Mouse (Mus musculus) liver, embryonic 14.5 days (tissue): ENCODE measurements around the gene Pde6g. TPM values are rescaled to one million over a fixed set of nuclear protein-coding genes. Genes with fewer than 3 reads are reported as not detected.

Experiments
- ATAC-seq: fragments of 200-750 bp; cut with Nextera tagmentation; 2 replicates; pipeline ENCODE4 v1.8.0; 2017; ENCODE audit warnings: moderate number of reproducible peaks, mild to moderate bottlenecking, moderate library complexity; ENCODE audit not compliant: insufficient read depth
- DNase-seq, 3 experiments: peaks; one replicate each; pipeline ENCODE4 v3.0.0-alpha.2; 2012 to 2013; ENCODE audit warnings: low read depth in 3 of 3, low spot score in 3 of 3
- H3K27ac ChIP-seq: fragments of 300-500 bp; sonication (generic); 2 replicates; pipeline ENCODE4 v1.5.1; 2014; ENCODE audit warnings: moderate library complexity, mild to moderate bottlenecking, control low read depth, inconsistent platforms
- H3K27me3 ChIP-seq: fragments of 300-500 bp; sonication (generic); 2 replicates; pipeline ENCODE4 v1.6.1; 2014; ENCODE audit warnings: mild to moderate bottlenecking, low read length, moderate library complexity; ENCODE audit not compliant: control insufficient read depth, insufficient read depth
- H3K36me3 ChIP-seq: fragments of 300-500 bp; sonication (generic); replicated peaks from 2 replicates; pipeline ENCODE4 v1.6.1; 2014; ENCODE audit warnings: low read depth; ENCODE audit not compliant: control insufficient read depth, insufficient read depth
- H3K4me1 ChIP-seq, 2 experiments: fragments of 200-500 bp in 1 of 2; fragments of 300-500 bp in 1 of 2; sonication (generic) in 1 of 2; replicated peaks; 2 replicates each; pipeline ENCODE4 v1.6.1; 2012 to 2014; ENCODE audit warnings: antibody characterized with exemption in 1 of 2, inconsistent platforms in 1 of 2, low read length in 1 of 2; ENCODE audit not compliant: control insufficient read depth in 2 of 2, insufficient read depth in 2 of 2
- H3K4me2 ChIP-seq: fragments of 300-500 bp; sonication (generic); 2 replicates; pipeline ENCODE4 v1.6.1; 2014; ENCODE audit warnings: low read depth, mild to moderate bottlenecking, control low read depth, moderate library complexity
- H3K4me3 ChIP-seq, 2 experiments: fragments of 200-500 bp in 1 of 2; fragments of 300-500 bp in 1 of 2; sonication (generic) in 1 of 2; 2 replicates each; pipeline ENCODE4 v1.5.1; 2012 to 2014; ENCODE audit warnings: low read depth in 2 of 2, low read length in 2 of 2, mild to moderate bottlenecking in 2 of 2, control low read depth in 1 of 2, inconsistent platforms in 1 of 2, moderate library complexity in 1 of 2; ENCODE audit not compliant: insufficient read depth in 1 of 2
- H3K9ac ChIP-seq: fragments of 300-500 bp; sonication (generic); replicated peaks from 2 replicates; pipeline ENCODE4 v1.6.1; 2014; ENCODE audit warnings: mild to moderate bottlenecking, control low read depth, moderate library complexity
- H3K9me3 ChIP-seq: fragments of 300-500 bp; sonication (generic); 2 replicates; pipeline ENCODE4 v1.6.1; 2016; ENCODE audit warnings: low read length, mixed read lengths; ENCODE audit not compliant: control insufficient read depth
- CTCF ChIP-seq: IDR thresholded peaks from 2 replicates; pipeline ENCODE4 v1.5.1; 2016; ENCODE audit warnings: antibody characterized with exemption, low read depth, control low read depth
- EP300 ChIP-seq: IDR thresholded peaks from 2 replicates; pipeline ENCODE4 v1.6.1; 2016; ENCODE audit warnings: antibody characterized with exemption, low read depth
- WGBS: fragments of 180-500 bp; shearing (Covaris S2); extraction: QIAGEN DNeasy Blood & Tissue Kit; methylation state at CpG from one replicate; pipeline ENCODE4 v1.1.7; 2014; ENCODE audit not compliant: insufficient replicate concordance; 5-methylcytosine and 5-hydroxymethylcytosine counted together
- polyA plus RNA-seq, 2 experiments: library from polyadenylated mRNA; depleted of rRNA in 1 of 2; stranded (reverse) in 1 of 2; unstranded in 1 of 2; fragments of >200 nt; fragmentation: Nextera tagmentation in 1 of 2; extraction: Ambion mirVana in 1 of 2; gene quantifications; 2 replicates each; pipeline versions ENCODE4 v1.2.1 to v1.2.3; 2012 to 2014

The Pde6g gene
- polyA plus RNA-seq, 2 experiments, result 0.19 to 0.23 TPM

DNA sequence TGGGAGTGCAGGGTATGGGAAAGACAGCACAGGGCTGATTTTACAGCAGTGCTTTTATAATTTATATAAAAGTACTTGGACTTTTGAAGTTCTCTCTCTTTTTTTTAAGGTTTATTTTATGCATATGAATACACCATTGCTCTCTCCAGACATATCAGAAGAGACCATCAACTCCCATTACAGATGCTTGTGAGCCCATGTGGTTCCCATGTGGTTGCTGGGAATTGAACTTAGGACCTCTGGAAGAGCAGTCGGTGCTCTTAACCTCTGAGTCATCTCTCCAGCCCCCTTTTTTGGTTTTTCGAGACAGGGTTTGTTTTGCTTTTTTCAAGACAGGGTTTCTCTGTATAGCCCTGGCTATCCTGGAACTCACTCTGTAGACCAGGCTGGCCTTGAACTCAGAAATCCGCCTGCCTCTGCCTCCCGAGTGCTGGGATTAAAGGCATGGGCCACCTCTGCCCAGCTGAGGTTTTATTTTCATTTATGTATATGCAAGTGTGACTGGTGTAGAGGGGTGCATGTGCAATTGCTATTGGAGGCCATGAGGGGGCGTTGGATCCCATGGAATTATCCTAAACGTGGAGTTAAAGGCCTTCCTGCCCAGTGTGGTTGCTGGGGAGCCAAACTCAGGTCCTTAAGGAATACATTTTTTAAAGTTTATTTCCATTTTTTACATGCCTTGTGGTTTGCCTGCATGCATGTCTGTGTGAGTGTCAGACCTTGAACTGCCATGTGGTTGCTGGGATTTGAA is 5.7 kb upstream of the Pde6g start:
- H3K4me1 ChIP-seq, result peaks cover 22 to 29% of the 10 kb centered on the region in 2 experiments
- H3K9me3 ChIP-seq, result no peaks in the 10 kb centered on the region
- no peak for TF ChIP-seq EP300
- TF ChIP-seq CTCF, result peak; percentile 67
- WGBS, result 27% methylated on average over 6 of the region's 6 CpGs
- ATAC-seq (no peak), DNase-seq (peak in 1 of 3 experiments; percentile 41)
- H3K27ac ChIP-seq, result peak overlapping the region; percentile 77; the same call in 1 of the 2 replicates
- H3K4me3 ChIP-seq, result peak overlapping the region; percentile 88 to 98
- no peaks in the 10 kb centered on the region for H3K27me3 ChIP-seq
- peaks cover 18% of the 10 kb centered on the region for H3K36me3 ChIP-seq
- H3K9ac ChIP-seq, result peak overlapping the region; percentile 92
- H3K4me2 ChIP-seq, result peak overlapping the region; percentile 73

DNA sequence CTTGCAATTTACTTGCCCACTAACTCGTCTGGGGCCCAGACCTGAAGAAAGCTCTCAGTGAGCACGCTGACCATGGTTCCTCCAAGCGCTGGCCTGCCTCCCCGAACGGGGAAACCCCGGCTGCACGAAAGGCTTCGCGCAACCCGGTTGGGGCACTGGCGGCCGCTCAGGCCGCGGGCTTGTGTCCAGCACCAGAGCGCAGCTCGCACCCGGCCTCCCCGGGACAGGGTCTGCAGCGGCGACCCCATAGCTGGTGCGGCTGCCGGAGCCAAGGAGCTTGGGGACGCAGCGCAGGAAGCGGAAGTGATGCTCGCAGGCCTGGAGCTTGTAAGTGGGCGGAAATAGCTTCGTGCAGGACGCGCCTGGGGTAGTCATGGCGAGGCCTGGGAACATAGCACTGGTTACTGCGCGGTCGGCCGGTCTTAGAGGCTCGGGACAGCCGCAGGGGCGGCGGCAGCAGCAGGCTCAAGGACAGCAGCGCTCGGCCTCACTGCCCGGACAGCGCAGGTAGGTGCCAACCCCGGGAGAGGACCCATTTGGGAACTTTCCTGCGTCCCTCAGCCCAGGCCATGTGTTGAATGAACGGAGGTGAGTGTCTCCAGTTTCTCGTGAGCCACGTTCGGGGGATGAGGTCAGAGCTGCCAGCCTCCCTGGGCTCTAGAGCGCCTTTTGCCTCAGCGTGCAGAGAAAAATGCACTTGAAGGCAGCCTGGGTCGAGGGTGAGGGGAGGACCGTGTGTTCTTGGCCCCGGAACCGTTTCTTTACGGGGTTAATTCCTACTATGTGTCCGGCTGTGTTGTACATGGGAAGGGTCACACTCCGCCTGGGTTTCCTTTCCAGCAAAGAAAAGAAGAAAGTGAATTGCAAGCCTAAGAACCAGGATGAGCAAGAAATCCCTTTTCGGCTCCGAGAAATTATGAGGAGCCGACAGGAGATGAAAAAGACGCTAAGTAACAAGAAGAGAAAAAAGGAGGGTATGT is 4.8 kb upstream of the Pde6g start, which contains the start of the genes Oxld1 and Ccdc137:
Gene Oxld1, minus strand, starts transcription at position 297 of the 980 bp plus-strand sequence.
Gene Ccdc137, plus strand, starts transcription at position 344 of the 980 bp plus-strand sequence.
- WGBS, result 2% methylated on average over 62 of the region's 62 CpGs
- no peaks in the 10 kb centered on the region for H3K27me3 ChIP-seq
- H3K9ac ChIP-seq, result peak within 1 kb of the TSS; percentile 92
- no peaks in the 10 kb centered on the region for H3K9me3 ChIP-seq
- H3K4me1 ChIP-seq, result peaks cover 22 to 29% of the 10 kb centered on the region in 2 experiments
- peak within 1 kb of the TSS; percentile 77 for H3K27ac ChIP-seq
- TF ChIP-seq CTCF (no peak), EP300 (no peak)
- peak; percentile 82 for ATAC-seq
- H3K4me3 ChIP-seq, result peak within 1 kb of the TSS; percentile 88 to 98
- DNase-seq, result peak; percentile 62 to 67 (median 66)
- peak within 1 kb of the TSS; percentile 73 for H3K4me2 ChIP-seq
- peaks cover 18% of the 10 kb centered on the region for H3K36me3 ChIP-seq

GRCm38 (mm10) chr11:120457370-120457769 is 4.1 kb upstream of the Pde6g start:
- H3K9me3 ChIP-seq, result no peaks in the 10 kb centered on the region
- H3K27ac ChIP-seq, result peak overlapping the region; percentile 77
- peak overlapping the region; percentile 73 for H3K4me2 ChIP-seq
- H3K4me3 ChIP-seq, result peak overlapping the region; percentile 88 to 98
- peaks cover 22 to 29% of the 10 kb centered on the region in 2 experiments for H3K4me1 ChIP-seq
- H3K27me3 ChIP-seq, result no peaks in the 10 kb centered on the region
- peak; percentile 45 for ATAC-seq
- H3K36me3 ChIP-seq, result peaks cover 18% of the 10 kb centered on the region
- peak overlapping the region; percentile 92 for H3K9ac ChIP-seq
- TF ChIP-seq EP300, result no peak
- peak in 2 of 3 experiments; percentile 18 to 41 for DNase-seq
- 6% methylated on average over 14 of the region's 14 CpGs for WGBS

GRCm38 (mm10) chr11:120455413-120455812 is 2.1 kb upstream of the Pde6g start:
- no peak for TF ChIP-seq CTCF
- peak; percentile 37; the same call in 1 of the 2 replicates for TF ChIP-seq EP300
- 67% methylated on average over 7 of the region's 7 CpGs for WGBS
- H3K9me3 ChIP-seq, result no peaks in the 10 kb centered on the region
- peaks cover 22 to 29% of the 10 kb centered on the region in 2 experiments for H3K4me1 ChIP-seq
- DNase-seq (peak in 2 of 3 experiments; percentile 50 to 54), ATAC-seq (peak; percentile 44; the same call in 1 of the 2 replicates)
- H3K4me2 ChIP-seq, result peak overlapping the region; percentile 44
- peaks cover 6% of the 10 kb centered on the region; the same call in 1 of the 2 replicates for H3K36me3 ChIP-seq
- no peak overlapping the region; the same call in 1 of the 2 replicates for H3K9ac ChIP-seq
- no peaks in the 10 kb centered on the region for H3K27me3 ChIP-seq
- peak overlapping the region; percentile 56 for H3K27ac ChIP-seq
- H3K4me3 ChIP-seq, result no peak overlapping the region
